Mouse (Mus musculus) ES-E14 (cell line): ENCODE measurements at regions not wholly inside any gene's neighbourhood (a gene's known extent, or its start where the extent isn't known, plus 50 kb on each side); places are given as distances from the start of the nearest gene placed in this dataset.

Experiments used
- DNase-seq: peaks from one replicate; pipeline ENCODE4 v3.0.0-alpha.2; 2013; ENCODE audit warnings: low read depth, low spot score
- H3K27ac ChIP-seq: 2 replicates; pipeline ENCODE4 v1.5.1; 2012; ENCODE audit warnings: low read depth, mild to moderate bottlenecking, low read length, moderate library complexity, mixed read lengths; ENCODE audit not compliant: poor library complexity, insufficient read depth, severe bottlenecking
- H3K36me3 ChIP-seq: 2 replicates; pipeline ENCODE4 v1.6.1; 2012; ENCODE audit warnings: mild to moderate bottlenecking, low read length, moderate library complexity, mixed read lengths; ENCODE audit not compliant: control insufficient read depth, poor library complexity, insufficient read depth, severe bottlenecking
- H3K4me1 ChIP-seq, 2 experiments: fragments of 150-350 bp in 1 of 2; sonication (generic) in 1 of 2; 2 replicates each; pipeline ENCODE4 v1.6.1; 2012; ENCODE audit warnings: low read length in 2 of 2, mild to moderate bottlenecking in 1 of 2, mixed read lengths in 1 of 2; ENCODE audit not compliant: control insufficient read depth in 2 of 2, insufficient read depth in 2 of 2, poor library complexity in 1 of 2
- H3K4me3 ChIP-seq, 2 experiments: fragments of 150-350 bp in 1 of 2; sonication (generic) in 1 of 2; 2 replicates each; pipeline ENCODE4 v1.5.1; 2012; ENCODE audit warnings: low read length in 2 of 2, low read depth in 1 of 2, mild to moderate bottlenecking in 1 of 2, mixed read lengths in 1 of 2; ENCODE audit not compliant: insufficient read depth in 1 of 2, poor library complexity in 1 of 2, severe bottlenecking in 1 of 2
- H3K9ac ChIP-seq: 2 replicates; pipeline ENCODE4 v1.6.1; 2012; ENCODE audit warnings: low read depth, mild to moderate bottlenecking, low read length, mixed read lengths; ENCODE audit not compliant: poor library complexity, insufficient read depth, severe bottlenecking
- H3K9me3 ChIP-seq: fragments of 150-350 bp; sonication (generic); 2 replicates; pipeline ENCODE4 v1.6.1; 2012; ENCODE audit warnings: low read depth, mild to moderate bottlenecking, low read length; ENCODE audit not compliant: control insufficient read depth, insufficient read depth
- CHD2 ChIP-seq: IDR thresholded peaks from 2 replicates; pipeline ENCODE4 v1.6.1; 2014; ENCODE audit warnings: mild to moderate bottlenecking, low read depth, low read length, inconsistent platforms
- HCFC1 ChIP-seq: IDR thresholded peaks from 2 replicates; pipeline ENCODE4 v1.6.1; 2012; ENCODE audit warnings: low read length, inconsistent platforms, borderline replicate concordance; ENCODE audit not compliant: insufficient read depth
- MAFK ChIP-seq: IDR thresholded peaks from 2 replicates; pipeline ENCODE4 v1.6.1; 2014; ENCODE audit warnings: mild to moderate bottlenecking, low read depth, low read length, inconsistent platforms; ENCODE audit not compliant: insufficient read depth
- ZC3H11A ChIP-seq: IDR thresholded peaks from 2 replicates; pipeline ENCODE4 v1.6.1; 2012; ENCODE audit warnings: low read depth, mild to moderate bottlenecking, inconsistent platforms, low read length, borderline replicate concordance
- ZNF384 ChIP-seq: IDR thresholded peaks from 2 replicates; pipeline ENCODE4 v1.6.1; 2012; ENCODE audit warnings: low read depth, low read length, inconsistent platforms
- in situ Hi-C, 2 experiments: fragments of 600-800 bp; cut with MboI; formaldehyde crosslinking; loops; one replicate each; pipeline ENCODE4 v1.15.1; 2025; ENCODE audit warnings: low sequenced_read_pairs in 2 of 2, inconsistent platforms in 1 of 2; ENCODE audit not compliant: unreplicated experiment in 2 of 2

GRCm38 (mm10) chr15:60101485-60102280 is 85.3 kb upstream of the 4933412E24Rik start:
- Histone ChIP-seq H3K36me3 (no peaks in the 10 kb centered on the region), H3K9me3 (no peaks in the 10 kb centered on the region), H3K4me3 (no peak overlapping the region), H3K4me1 (no peaks in the 10 kb centered on the region), H3K9ac (no peak overlapping the region), H3K27ac (no peak overlapping the region)
- in situ Hi-C loops = no loop called here
- no peak for TF ChIP-seq CHD2
- no peak for TF ChIP-seq MAFK
- TF ChIP-seq ZNF384 = no peak
- TF ChIP-seq ZC3H11A = no peak
- DNase-seq = no peak

- H3K36me3 ChIP-seq = no peaks in the 10 kb centered on the region
- TF ChIP-seq ZC3H11A (0 out of 2 replicates have a peak, but pooled peaks have one; percentile 62), HCFC1 (no peak), ZNF384 (no peak)
- in situ Hi-C loops = no loop called here
Measured at GRCm38 (mm10) chr15:60097141-60097540, 80.7 kb upstream of the 4933412E24Rik start.

GRCm38 (mm10) chr15:60096131-60096530 is 79.7 kb upstream of the 4933412E24Rik start:
- Histone ChIP-seq H3K9ac (no peak overlapping the region), H3K4me3 (no peak overlapping the region), H3K36me3 (no peaks in the 10 kb centered on the region), H3K9me3 (no peaks in the 10 kb centered on the region), H3K4me1 (no peaks in the 10 kb centered on the region), H3K27ac (no peak overlapping the region)
- in situ Hi-C loops = no loop called here
- no peak for DNase-seq
- TF ChIP-seq MAFK = no peak
- no peak for TF ChIP-seq ZC3H11A
- no peak for TF ChIP-seq ZNF384
- no peak for TF ChIP-seq HCFC1
- no peak for TF ChIP-seq CHD2

More at GRCm38 (mm10) chr15:60097141-60097540, 80.7 kb upstream of the 4933412E24Rik start:
- Histone ChIP-seq H3K4me1 (no peaks in the 10 kb centered on the region), H3K9ac (no peak overlapping the region), H3K4me3 (no peak overlapping the region), H3K9me3 (no peaks in the 10 kb centered on the region), H3K27ac (no peak overlapping the region)
- peak; percentile 35 for DNase-seq

- no peaks in the 10 kb centered on the region for H3K9me3 ChIP-seq
- TF ChIP-seq ZNF384 = no peak
- TF ChIP-seq CHD2 = no peak
- no peak for TF ChIP-seq MAFK
- no peak for TF ChIP-seq HCFC1
- no peak for TF ChIP-seq ZC3H11A
- in situ Hi-C loops = no loop called here
Measured at GRCm38 (mm10) chr15:60089921-60090320, 73.5 kb upstream of the 4933412E24Rik start.

More at GRCm38 (mm10) chr15:60089921-60090320, 73.5 kb upstream of the 4933412E24Rik start:
- Histone ChIP-seq H3K36me3 (no peaks in the 10 kb centered on the region), H3K4me1 (no peaks in the 10 kb centered on the region), H3K27ac (no peak overlapping the region), H3K4me3 (no peak overlapping the region), H3K9ac (no peak overlapping the region)
- DNase-seq = no peak
